Mouse (Mus musculus) c-Kit-positive CD71-positive TER-119-negative erythroid progenitor cells, embryonic 14.5 days (primary cell): ENCODE measurements around the gene Pi4kb.
"Not testable (repeated sequence)": the region's sequence is repeated elsewhere in the genome, so short reads cannot be mapped to it uniquely, and the experiment has no call there.

Experiments used
- DNase-seq: peaks from one replicate; pipeline ENCODE4 v3.0.0-alpha.2; 2013; ENCODE audit warnings: low read depth

The Pi4kb gene

DNA sequence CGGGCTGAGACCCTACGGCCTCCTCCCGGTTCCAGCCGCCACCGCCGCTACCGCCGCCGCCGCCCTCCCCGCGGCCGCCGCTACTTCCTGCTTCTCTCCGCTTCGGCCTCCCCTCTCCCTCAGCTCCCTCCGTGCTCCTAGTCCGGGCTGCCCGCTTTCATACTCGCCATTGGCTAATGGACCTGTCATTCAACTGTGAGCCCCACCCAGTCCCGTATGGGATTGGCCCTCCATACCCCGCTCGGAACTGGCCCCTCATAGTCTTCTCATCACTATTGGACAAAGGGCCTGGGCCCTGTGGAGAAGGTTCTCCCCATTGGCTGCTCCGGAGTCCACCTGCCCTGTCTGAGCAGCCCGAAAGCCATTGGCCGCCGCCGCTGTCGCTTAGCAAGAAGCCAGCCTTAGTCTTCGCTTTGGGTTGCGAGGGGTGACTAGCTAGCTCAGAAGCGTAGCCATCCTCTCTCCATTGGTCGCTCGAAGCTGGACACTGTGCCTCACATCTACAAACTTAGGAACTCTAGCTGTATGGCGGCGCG lies 40.9 kb downstream of the Pi4kb start, which contains the start of gene Zfp687:
TSS of gene Zfp687 (minus strand) at position 112 of the 536 bp plus-strand sequence.
- DNase-seq: peak; percentile 98

DNA sequence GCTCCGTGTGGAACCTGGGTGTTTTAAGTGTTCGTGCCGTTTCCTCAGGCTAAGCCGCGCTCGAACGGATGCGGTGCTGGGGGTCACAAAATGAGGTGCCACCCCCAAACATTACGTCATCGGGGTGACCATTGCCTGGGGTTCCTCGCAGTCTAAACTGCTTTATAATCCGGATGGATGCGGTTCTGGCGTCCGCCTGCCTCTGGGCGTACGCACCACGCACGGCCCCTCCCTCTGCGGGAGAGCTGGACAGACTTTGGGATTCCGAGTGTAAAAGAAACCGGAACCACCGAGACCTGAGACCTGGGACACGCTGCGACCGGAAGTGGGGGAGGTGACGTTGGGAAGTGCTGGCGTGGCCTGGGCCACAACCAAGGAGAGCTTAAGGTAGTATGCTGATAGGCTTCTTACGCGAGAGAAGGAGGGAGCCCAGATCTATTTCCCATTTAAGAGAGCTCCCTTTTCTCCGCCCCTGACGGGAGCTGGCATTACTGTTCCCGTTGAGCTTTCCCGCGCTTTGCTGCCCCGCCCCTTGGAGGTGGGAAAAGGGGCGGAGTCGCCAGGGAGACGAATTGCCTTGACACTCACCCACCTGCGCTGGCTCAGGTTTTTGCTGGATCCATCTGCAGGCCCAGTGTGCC lies 41.5 kb downstream of the Pi4kb start:
- peak; percentile 99 for DNase-seq

DNA sequence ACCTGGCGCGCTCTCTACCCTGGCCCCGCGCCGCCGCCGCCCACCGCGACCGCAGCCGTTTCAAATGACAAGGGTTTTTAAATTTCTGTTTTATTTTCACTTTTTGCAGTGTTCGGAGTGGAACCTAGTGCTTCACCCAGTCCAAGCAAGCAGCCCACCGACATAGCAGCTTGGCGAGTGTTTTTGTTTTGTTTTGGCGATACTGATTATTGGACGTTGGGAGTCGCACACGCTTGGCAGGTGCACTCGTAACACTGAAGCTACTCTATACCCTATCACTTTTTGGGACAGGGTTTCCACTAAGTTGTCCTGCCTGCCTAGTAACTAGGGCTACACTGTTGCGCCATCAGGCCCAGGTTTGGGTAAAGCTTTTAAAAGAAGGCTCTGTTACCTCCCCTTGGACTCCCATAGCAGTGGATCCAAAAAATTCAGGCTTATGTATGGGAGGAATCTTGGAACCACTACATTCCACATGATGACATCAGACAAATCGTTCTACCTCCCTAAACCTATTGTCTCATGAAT lies 42.1 kb downstream of the Pi4kb start:
- no peak for DNase-seq

DNA sequence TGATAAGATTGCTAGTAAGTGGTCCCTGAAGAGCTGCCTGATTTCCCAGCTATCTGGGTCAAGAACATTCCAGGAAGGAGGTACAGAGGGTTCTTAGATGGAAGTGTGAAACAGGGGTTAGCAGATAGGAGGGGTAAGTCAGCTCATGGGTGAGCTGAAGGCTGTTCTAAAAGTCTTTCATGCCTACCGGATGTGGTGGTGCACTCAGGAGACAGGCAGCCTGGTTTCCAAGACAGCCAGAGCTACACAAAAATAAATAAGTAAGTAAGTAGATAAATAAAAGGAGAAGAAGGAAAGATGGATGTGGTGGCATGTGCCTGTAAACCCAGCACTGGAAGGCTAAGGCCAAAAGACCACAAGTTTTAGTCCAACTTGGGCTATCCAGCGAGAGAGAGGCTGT lies 44.2 kb downstream of the Pi4kb start:
- no peak for DNase-seq

DNA sequence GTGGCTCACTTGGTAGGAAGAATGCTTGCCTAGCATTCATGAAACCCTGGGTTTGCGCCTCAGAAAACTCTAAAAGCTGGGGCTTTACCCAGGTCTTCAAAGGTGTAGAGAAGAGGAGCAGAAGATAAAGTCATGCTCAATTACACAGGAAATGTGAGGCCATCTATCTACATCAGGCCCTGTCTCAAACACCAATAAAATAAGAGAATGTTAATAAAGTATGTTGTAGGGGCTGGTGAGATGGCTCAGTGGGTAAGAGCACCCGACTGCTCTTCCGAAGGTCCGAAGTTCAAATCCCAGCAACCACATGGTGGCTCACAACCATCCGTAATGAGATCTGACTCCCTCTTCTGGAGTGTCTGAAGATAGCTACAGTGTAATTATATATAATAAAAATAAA lies 46.4 kb downstream of the Pi4kb start:
- DNase-seq: not testable (repeated sequence)

DNA sequence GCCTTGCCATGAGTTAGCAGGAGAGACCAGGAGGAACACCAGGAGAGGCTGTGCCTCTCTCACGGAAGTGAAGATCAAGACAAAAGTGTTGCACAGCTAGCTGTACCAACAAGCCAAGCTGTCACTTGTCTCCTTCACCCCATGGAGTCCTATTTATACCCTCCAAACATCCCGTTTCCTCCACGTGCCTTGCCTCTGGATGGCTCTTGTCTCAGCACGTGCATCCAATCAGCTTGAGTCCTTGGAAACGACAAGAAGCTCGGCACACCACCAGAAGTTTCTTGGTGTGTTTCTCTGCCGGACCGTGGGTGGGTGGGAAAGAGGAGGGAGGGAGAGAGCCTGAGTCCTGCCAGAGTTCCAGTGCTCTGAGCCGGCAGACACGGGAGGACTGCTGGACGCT lies 50.0 kb downstream of the Pi4kb start:
- DNase-seq: no peak

DNA sequence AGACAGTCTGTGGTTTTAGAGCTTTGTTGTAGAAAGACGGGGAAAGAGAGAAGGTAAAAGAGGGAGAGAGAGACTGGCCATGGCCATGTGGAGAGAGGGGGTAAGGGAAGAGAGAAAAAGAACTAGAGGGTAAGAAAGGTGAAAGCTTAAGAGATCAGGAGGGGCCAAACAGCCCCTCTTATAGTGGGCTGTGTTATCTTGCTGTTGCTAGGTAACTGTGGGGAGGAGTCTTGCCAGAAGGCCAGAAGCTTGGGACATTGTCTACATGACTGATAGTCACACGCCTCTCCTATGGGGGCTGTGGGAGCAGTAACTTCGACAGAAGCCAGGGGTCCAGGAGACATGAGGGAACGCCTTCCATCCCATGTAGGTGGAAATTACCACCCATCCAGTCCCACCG lies 50.7 kb downstream of the Pi4kb start:
- DNase-seq: no peak

DNA sequence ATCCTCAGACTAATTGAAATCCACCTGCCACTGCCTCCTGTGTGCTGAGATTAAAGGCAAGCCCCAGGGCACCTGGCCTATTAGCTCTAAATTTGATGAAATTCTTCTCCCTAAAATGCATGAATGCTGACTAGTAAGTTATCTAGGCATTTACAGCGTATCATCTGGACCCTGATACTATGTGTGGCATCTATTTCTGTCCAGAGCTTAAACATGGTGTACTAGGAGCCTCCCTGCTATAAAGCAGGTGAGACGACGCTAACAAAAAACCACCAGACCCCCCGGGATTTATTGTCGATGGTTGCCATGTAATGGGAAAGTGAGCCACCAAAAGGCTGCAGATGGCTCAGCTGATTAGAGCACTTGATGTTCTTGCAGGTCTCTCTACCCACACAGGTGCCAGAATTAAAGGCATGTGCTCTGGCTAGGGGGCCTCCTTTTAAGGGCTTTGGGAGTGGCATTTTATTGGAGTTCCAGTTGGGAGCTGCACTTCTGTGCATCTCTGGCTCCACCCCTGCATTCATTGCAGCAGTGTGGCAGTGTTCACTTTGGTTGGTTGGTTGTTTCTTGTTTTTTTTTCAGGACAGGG lies 52.6 kb downstream of the Pi4kb start:
- no peak for DNase-seq

DNA sequence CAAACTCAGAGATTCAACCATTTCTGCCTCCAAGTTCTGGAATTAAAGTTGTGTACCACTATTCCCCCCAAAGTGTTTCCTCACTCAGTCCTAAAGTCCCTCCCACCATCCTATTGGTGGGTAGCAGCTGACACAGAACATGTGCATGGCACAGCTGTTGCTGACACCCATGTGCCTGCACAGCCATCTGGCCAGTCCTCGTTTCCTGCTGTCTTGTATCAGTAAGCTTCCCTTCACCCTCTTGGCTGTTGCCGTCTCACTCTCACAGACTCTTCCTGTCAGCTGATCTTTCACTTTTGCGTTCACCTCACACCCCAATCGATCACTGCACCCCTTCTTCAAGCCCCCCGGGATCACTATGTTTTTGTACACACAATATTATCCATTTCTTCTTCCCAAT lies 53.2 kb downstream of the Pi4kb start:
- no peak for DNase-seq

DNA sequence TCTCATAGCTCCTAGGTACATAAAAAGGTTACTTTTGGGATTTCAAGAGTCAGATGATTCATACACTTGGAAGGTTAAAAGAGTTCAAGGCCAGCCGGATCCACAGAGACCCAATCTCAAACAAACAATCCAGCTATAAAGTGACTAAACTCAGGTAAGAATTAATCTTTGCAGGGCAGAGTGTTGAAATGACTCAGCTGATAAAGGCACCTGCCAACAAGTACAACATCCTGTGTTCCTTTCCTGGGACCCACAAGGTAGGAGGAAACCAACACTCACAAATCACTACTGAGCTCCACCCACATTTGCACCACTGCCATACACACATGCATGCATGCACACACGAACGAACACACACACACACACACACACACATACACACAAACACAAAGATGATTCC lies 54.1 kb downstream of the Pi4kb start:
- no peak for DNase-seq

DNA sequence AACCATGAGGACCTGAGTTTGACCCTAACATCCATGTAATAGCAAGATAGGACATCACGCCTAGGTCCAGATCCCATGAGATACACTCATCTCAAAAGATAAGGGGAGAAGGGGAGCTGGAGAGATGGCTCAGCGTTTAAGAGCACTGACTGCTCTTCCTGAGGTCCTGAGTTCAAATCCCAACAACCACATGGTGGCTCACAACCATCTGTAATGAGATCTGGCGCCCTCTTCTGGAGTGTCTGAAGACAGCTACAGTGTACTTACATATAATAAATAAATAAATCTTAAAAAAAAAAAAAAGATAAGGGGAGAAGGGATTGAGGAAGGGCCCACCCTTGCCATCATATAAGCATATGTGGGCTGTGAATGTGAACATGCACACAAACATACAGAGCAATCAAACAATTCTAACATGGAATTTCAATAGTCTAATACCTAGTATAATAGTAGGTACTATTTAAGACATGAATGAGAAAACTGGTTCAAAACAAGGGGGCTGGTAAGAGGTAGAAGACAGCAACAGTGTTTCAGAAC lies 54.8 kb downstream of the Pi4kb start:
- DNase-seq: not testable (repeated sequence)

DNA sequence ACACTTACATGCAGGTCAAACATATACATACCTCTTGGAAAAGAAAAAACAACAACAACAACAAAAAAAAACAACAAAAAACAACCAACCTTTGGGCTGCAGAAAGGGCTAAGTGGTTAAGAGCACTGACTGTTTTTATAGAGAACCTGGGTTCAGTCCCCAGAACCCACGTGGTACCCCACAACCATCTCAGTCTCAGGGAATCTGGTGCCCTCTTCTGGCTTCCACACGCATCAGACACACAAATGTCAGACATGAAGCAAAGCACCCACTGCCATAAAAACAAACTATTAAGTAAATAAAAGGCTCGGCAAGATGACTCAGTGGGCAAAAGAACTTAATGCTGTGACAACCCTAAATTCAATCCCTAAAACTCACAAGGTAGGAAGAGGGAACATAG lies 55.4 kb downstream of the Pi4kb start:
- DNase-seq: no peak

DNA sequence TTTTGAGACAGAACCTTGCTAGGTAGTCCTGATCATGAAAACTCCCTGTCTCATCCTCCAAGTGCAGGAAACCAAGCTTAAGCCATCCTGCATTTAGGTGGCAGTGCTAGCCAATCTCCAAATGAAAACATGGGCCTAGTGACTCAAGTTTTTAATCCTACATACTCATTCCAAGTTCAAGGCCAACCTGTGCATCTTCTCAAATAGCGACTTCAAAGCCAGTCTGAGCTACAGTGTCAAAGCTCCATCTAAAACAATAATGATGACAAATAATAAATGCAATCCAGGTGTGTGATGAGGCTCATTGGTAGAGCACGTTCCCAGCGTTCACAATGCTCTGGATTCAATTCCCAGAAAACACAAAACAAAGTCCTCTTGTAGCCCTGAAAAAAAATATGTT lies 67.1 kb downstream of the Pi4kb start:
- DNase-seq: no peak

DNA sequence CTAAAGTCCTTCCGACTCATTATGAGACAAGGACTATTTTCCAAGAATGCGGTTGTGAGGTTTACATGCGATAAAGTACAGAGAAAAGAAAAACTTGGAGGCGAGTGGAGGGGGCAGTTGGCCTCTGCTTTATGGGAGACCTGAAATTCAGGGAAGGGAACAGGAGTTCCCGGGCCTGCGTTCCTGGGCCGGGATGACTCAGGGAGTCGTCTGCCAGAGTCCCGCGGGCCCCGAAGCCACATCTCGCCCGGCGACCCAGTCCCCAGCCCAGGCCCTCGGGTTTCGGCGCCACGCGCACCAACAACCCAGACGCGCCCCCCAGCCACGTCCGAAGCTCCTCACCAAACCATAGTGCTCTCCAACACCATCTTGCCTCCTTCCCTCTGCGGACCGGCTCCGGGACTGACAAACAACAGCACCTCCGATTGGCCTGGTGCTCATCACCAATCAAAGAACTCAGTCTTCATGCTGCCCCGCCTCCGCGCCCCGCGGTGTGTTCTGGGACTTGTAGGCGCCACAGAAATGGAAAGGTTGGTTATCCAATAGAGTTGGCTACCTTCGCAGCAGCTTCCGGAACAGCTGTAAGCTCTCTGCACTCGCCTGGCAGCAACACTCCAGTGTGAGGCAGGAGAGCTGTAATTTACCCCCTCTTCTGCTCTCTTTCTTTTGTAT lies 67.8 kb downstream of the Pi4kb start, which contains the start of gene Psmd4:
TSS of gene Psmd4 (minus strand) at position 449 of the 672 bp plus-strand sequence.
- DNase-seq: peak; percentile 98

DNA sequence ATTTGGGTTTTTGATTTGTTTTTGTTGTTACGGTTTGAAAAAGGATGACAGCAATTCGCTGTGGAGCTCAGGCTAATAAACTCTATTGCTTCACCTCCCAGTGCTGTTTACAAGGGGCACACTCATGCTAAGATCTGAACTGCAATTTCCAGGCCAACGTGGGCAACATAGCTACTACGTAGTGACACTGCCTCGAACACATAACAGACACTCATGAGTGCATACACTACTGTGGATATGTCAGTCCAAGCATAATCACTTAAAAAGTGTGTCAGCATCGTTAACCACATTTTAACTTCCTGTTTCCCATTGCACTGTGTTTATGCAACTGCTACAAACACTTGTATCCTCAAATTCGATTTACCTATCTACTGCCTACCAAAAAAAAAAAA lies 68.3 kb downstream of the Pi4kb start:
- no peak for DNase-seq

DNA sequence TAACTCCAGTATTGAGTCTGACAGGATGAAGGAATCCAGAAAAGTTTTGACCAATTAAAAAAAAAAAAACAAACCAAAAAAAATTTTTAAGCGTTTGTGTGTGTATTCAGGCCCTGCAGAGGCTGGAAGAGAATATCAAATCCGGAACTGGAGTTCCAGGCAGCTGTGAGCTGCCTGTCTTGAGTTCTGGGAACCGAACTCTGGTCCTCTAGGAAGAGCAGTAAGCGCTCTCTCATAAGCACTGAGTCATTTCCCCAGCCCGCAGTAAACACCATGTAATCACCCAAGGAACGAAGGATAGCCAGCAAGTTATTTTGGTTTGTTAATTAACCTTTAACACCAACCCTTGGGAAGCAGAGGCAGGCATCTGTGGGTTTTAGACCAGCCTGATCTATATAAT lies 68.7 kb downstream of the Pi4kb start:
- DNase-seq: no peak

DNA sequence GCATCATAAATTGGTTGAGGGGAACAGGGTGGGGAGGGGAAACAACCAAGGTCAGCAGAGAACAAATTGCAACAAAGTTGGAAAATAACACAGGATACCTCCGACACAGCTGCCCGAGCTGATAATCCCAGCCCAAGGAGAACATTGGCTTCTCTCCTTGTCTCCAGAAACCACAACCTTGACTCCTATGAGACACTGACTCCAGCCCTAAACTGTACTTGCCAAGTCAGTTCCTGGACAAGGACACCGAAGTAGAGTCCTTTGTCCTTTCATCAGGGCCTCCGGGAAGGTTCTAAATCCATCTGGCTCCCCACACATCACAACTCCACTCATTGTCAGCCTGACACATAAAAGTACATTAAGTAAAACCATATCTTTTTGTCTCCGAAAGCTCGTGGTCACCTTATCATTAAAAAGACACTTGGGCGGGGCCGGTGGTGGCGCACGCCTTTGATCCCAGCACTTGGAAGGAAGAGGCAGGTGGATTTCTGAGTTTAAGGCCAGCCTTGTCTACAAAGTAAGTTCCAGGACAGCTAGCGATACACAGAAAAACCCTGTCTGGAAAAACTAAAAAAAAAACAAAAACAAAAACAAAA lies 72.0 kb downstream of the Pi4kb start:
- peak; percentile 62 for DNase-seq

DNA sequence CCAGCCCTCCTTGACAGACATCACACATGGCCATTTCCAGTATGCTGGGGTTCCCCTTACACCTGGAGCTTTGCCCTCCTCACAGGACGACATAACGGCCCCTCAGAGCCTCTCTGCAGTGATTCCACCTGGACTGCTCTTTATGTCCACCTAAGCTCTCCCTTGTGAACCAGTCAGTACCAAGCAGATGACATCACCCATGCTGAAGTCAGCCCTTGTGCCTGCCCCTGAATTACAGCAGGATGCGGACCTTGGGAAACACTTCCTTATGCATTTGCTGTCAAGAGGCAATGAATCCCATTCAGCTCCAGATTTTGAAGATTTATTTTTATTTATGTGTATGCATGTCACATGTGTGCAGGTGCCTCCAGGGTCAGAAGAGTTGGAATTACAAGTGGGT lies 73.4 kb downstream of the Pi4kb start:
- DNase-seq: no peak

DNA sequence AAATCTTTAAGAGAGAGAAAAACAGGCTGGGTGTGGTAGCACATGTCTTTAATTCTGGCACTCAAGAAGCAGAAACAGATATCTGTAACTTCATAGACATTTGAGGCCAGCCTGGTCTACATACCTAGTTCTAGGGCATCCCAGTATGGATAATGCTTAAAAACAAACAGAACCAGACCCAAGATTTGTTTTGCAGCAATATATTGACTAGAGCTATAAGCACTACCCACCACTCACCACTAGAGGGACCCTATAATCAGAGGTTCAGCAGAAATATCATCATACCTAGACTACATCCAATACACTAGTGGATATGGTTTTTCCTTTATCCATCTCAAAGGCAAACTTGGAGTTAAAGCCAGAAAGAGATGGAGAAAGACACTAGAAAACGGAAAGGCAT lies 78.4 kb downstream of the Pi4kb start:
- DNase-seq: peak; percentile 68

DNA sequence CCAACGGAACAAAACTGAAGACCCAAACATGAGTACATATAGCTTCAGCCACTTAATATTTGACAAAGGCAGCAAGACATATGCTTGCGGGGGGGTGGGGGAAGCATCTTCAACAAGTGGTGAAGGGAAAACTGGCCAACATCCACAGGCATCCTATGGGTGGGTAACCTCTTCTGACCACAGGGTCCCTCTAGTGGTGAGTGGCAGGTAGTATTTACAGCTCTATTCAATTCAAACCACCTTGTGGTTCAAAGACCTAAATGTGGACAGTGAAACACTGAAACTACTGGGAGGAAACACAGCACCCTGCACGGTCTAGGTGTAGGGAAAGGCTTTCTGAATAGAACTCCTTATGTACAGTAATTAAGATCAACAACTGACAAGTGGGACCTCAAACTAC lies 79.2 kb downstream of the Pi4kb start:
- peak; percentile 63 for DNase-seq

DNA sequence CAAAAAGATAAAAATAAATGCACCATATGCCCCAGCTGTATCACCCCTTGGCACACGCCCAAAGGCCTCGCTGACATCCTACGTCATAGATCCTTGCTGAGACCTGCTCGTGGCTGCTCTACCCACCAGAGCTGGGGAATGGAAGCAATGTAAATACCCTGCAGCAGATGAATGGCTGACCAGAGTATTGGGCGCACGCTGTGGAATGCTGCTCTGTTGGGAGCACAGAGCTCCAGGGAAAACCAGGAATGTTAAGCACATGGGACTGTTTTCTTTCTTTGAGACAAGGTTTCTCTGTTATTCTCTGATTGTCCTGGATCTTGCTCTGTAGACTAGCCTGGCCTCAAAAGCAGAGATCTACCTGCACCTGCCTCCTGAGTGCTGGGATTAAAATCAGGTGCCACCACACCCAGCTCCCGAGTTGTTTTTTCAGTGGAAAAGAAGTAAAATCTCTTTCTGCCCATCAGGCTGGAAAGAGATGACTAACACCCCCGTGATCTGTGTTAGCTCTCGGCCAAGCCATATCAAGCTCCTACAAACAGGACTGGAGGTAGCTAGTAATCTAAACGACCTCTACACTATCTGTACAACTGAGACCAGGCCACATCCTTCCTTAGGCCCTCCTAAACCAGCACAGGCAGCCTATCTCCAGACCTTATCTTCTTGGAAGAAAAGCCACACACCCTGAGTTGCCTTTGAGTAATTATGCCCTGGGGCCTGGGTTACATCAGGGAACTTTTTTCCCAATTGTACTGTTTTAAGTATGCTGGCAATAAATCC lies 80.1 kb downstream of the Pi4kb start:
- peak; percentile 60 for DNase-seq

DNA sequence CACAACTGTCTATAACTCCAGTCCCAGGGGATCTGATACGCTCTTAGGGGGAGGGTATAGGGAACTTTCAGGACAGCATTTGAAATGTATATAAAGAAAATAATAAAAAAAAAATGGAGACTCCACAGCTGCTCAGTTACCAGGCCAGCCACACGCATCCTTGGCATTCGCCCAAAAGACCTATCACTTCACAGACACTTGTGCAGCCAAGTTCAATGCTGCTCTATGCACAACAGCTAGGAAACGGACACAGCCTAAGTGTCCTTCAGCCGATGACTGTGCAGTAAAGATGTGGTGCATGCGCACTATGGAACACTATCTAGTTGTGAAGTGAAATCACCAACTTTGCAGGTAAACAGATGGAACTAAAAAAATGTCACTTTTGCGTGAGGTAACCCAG lies 81.7 kb downstream of the Pi4kb start:
- DNase-seq: no peak
